ENCODE assay signal across 12 mouse cellular contexts in the genomic region with DNA sequence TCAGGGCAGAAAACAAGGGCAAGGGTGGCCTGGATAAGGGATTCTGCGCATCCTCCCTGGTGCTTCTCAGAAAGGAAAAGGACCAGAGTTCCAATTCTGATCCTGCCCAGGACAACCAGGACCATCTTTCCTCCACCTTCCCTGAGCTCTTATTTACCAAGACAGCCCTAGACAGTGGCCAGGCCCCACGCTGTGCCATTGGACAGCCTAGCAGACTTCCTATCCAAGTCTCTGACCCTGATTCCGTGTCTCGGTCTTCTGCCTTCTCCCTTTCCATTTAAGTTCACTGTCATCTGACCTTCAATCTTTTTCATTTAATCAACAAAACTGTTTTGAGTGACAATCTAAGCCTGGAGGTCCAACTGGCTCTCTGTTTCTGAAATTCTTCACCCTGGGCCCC. TPM values are rescaled to one million over a fixed set of nuclear protein-coding genes. Genes with fewer than 3 reads are reported as not detected.
A peak's percentile ranks its signal among the peaks of the same experiment; 100 is the strongest.
DNase-seq lines count a peak whose midpoint lies in the region; ATAC-seq and TF ChIP-seq lines count a peak whose summit lies in the region.
"Had no signal": no experiment of that assay in that cellular context is flagged by ENCODE, and none has a peak within 500 bp of the region (broad histone marks: within the 10 kb centered on the region; RNA-seq: fewer than 3 reads in every experiment).

No protein-coding gene starts in this region.

- 70% methylated on average over 4 of the region's 4 CpGs for WGBS in heart, postnatal 0 days
- WGBS in embryonic facial prominence, embryonic 13.5 days: 64% methylated on average over 4 of the region's 4 CpGs
- 70% methylated on average over 4 of the region's 4 CpGs for WGBS in forebrain, embryonic 15.5 days
- WGBS in midbrain, embryonic 12.5 days: 52% methylated on average over 4 of the region's 4 CpGs

- peaks cover 32% of the 10 kb centered on the region for H3K4me1 ChIP-seq in heart, postnatal 0 days (ENCODE audit: control insufficient read depth, insufficient read depth)
- H3K4me1 ChIP-seq in embryonic facial prominence, embryonic 13.5 days: peaks cover 53% of the 10 kb centered on the region
- H3K4me1 ChIP-seq in forebrain, embryonic 15.5 days: peaks cover 47% of the 10 kb centered on the region
- peaks cover 49% of the 10 kb centered on the region for H3K4me1 ChIP-seq in midbrain, embryonic 12.5 days

- H3K27ac ChIP-seq in heart, postnatal 0 days (ENCODE audit: low read depth): peak overlapping the region; percentile 68
- peak overlapping the region; percentile 87; the same call in 1 of the 2 replicates for H3K27ac ChIP-seq in embryonic facial prominence, embryonic 13.5 days
- H3K27ac ChIP-seq in forebrain, embryonic 15.5 days (replicated peaks): peak overlapping the region; percentile 51
- peak overlapping the region; percentile 60; the same call in 1 of the 2 replicates for H3K27ac ChIP-seq in midbrain, embryonic 12.5 days (replicated peaks)
- H3K27ac ChIP-seq: liver, embryonic 13.5 days had no signal

- ATAC-seq in heart, postnatal 0 days (ENCODE audit: insufficient read depth, low read depth): no peak
- no peak for ATAC-seq in embryonic facial prominence, embryonic 13.5 days (ENCODE audit: insufficient number of reproducible peaks, insufficient read depth, low FRiP score, low TSS enrichment, low read depth)
- no peak for ATAC-seq in forebrain, embryonic 15.5 days (replicated peaks)
- ATAC-seq in midbrain, embryonic 12.5 days (ENCODE audit: low FRiP score, low read depth): no peak

- H3K4me3 ChIP-seq in heart, postnatal 0 days (ENCODE audit: low read depth, low read length): no peak overlapping the region
- H3K4me3 ChIP-seq in embryonic facial prominence, embryonic 13.5 days: no peak overlapping the region
- H3K4me3 ChIP-seq in forebrain, embryonic 15.5 days: no peak overlapping the region
- peak overlapping the region; percentile 21; the same call in 1 of the 2 replicates for H3K4me3 ChIP-seq in midbrain, embryonic 12.5 days
- H3K4me3 ChIP-seq: erythroblast, embryonic 14.5 days; liver, embryonic 13.5 days; myocyte had no signal

- no peaks in the 10 kb centered on the region; the same call in 1 of the 2 replicates for H3K36me3 ChIP-seq in heart, postnatal 0 days (replicated peaks; ENCODE audit: control insufficient read depth, insufficient read depth, low read length)
- H3K36me3 ChIP-seq in embryonic facial prominence, embryonic 13.5 days: peaks cover 44% of the 10 kb centered on the region
- H3K36me3 ChIP-seq in forebrain, embryonic 15.5 days: no peaks in the 10 kb centered on the region
- peaks cover 11% of the 10 kb centered on the region; the same call in 1 of the 2 replicates for H3K36me3 ChIP-seq in midbrain, embryonic 12.5 days

- no peak overlapping the region for H3K9ac ChIP-seq in heart, postnatal 0 days (replicated peaks; ENCODE audit: low read depth, low read length)
- peak overlapping the region; percentile 32; the same call in 1 of the 2 replicates for H3K9ac ChIP-seq in embryonic facial prominence, embryonic 13.5 days
- H3K9ac ChIP-seq in forebrain, embryonic 15.5 days (replicated peaks): no peak overlapping the region
- H3K9ac ChIP-seq in midbrain, embryonic 12.5 days (replicated peaks): peak overlapping the region; percentile 50
- H3K9ac ChIP-seq: liver, embryonic 13.5 days had no signal

- TF ChIP-seq EP300 in heart, postnatal 0 days (IDR thresholded peaks at IDR 0.05; ENCODE audit: low read depth): no peak

- TF ChIP-seq CTCF in heart, postnatal 0 days (IDR thresholded peaks at IDR 0.05; ENCODE audit: low read depth): no peak

- DNase-seq in heart, postnatal 0 days (ENCODE audit: low spot score): no peak
- DNase-seq in heart, postnatal 36 days: no peak
- no peak for DNase-seq in layer of hippocampus, adult 9-11 months
- no peak for DNase-seq in right cerebral cortex, postnatal 36 days (ENCODE audit: low spot score in 2 of 2)
- DNase-seq in right cerebral cortex, postnatal 14 days: no peak
- DNase-seq: liver, embryonic 13.5 days had no signal

- H3K4me2 ChIP-seq in heart, postnatal 0 days (ENCODE audit: low read depth, low read length): 0 out of 2 replicates have a peak overlapping the region, but pooled peaks have one; percentile 40
- H3K4me2 ChIP-seq in embryonic facial prominence, embryonic 13.5 days: peak overlapping the region; percentile 55
- peak overlapping the region; percentile 28; the same call in 1 of the 2 replicates for H3K4me2 ChIP-seq in forebrain, embryonic 15.5 days (replicated peaks)
- H3K4me2 ChIP-seq in midbrain, embryonic 12.5 days (replicated peaks): peak overlapping the region; percentile 46

- no peaks in the 10 kb centered on the region for H3K9me3 ChIP-seq in heart, postnatal 0 days (replicated peaks; ENCODE audit: control insufficient read depth, low read length)
- H3K9me3 ChIP-seq in embryonic facial prominence, embryonic 13.5 days: no peaks in the 10 kb centered on the region
- no peaks in the 10 kb centered on the region for H3K9me3 ChIP-seq in forebrain, embryonic 15.5 days
- no peaks in the 10 kb centered on the region for H3K9me3 ChIP-seq in midbrain, embryonic 12.5 days
- H3K9me3 ChIP-seq: G1E; liver, embryonic 13.5 days had no signal

- intact Hi-C loops in heart, postnatal 36 days (cut with DNase I): loop anchor here (2.0 kb wide), 1 partner anchor 122 kb away; no protein-coding TSS in a partner anchor

- H3K27me3 ChIP-seq in heart, postnatal 0 days (ENCODE audit: control insufficient read depth, insufficient read depth, low read length): no peaks in the 10 kb centered on the region
- no peaks in the 10 kb centered on the region for H3K27me3 ChIP-seq in embryonic facial prominence, embryonic 13.5 days
- no peaks in the 10 kb centered on the region for H3K27me3 ChIP-seq in forebrain, embryonic 15.5 days
- H3K27me3 ChIP-seq in midbrain, embryonic 12.5 days: no peaks in the 10 kb centered on the region
- H3K27me3 ChIP-seq: liver, embryonic 13.5 days had no signal

RNA-seq across cellular contexts. Expression of gene C1qtnf5, which starts 0.4 kb away (rescaled TPM):
- 9.0 TPM in 2 replicates for total RNA-seq in heart, postnatal 0 days (2014; rRNA removed; ENCODE audit: low replicate concordance)
- 4.1 and 4.5 TPM in 2 replicates for polyA plus RNA-seq in heart, postnatal 0 days (2015; fragmentation: Nextera tagmentation; extraction: Ambion mirVana)
- total RNA-seq in heart, postnatal 36 days (2021): 1 to 10 TPM; 8.4 to 8.9 TPM
- 1.5 and 2.8 TPM in 2 replicates for polyA plus RNA-seq in embryonic facial prominence, embryonic 13.5 days (2015; fragmentation: Nextera tagmentation; extraction: Ambion mirVana)
- polyA plus RNA-seq in forebrain, embryonic 15.5 days (2015; fragmentation: Nextera tagmentation; extraction: Ambion mirVana): 2.2 and 3.6 TPM in 2 replicates
- 1.3 TPM in 2 replicates for polyA plus RNA-seq in midbrain, embryonic 12.5 days (2016; fragmentation: Nextera tagmentation; extraction: Ambion mirVana)
- total RNA-seq: G1E had no signal

RNA-seq across cellular contexts. Expression of gene Mfrp, which starts 5.1 kb away (rescaled TPM):
- not detected in 2 replicates for total RNA-seq in heart, postnatal 0 days (2014; rRNA removed; ENCODE audit: low replicate concordance)
- polyA plus RNA-seq in heart, postnatal 0 days (2015; fragmentation: Nextera tagmentation; extraction: Ambion mirVana): not detected in 2 replicates
- not detected for total RNA-seq in heart, postnatal 36 days (2021)
- polyA plus RNA-seq in embryonic facial prominence, embryonic 13.5 days (2015; fragmentation: Nextera tagmentation; extraction: Ambion mirVana): 0.21 and 0.39 TPM in 2 replicates
- 0.18 and 0.23 TPM in 2 replicates for polyA plus RNA-seq in forebrain, embryonic 15.5 days (2015; fragmentation: Nextera tagmentation; extraction: Ambion mirVana)
- 0.10 TPM in 1 of 2 replicates, not detected in the other for polyA plus RNA-seq in midbrain, embryonic 12.5 days (2016; fragmentation: Nextera tagmentation; extraction: Ambion mirVana)
- total RNA-seq: G1E had no signal
- polyA plus RNA-seq: erythroblast, embryonic 14.5 days; G1E; liver, embryonic 13.5 days had no signal

RNA-seq across cellular contexts. Expression of gene Gm49380, which starts 6.7 kb away (rescaled TPM):
- not detected in 2 replicates for total RNA-seq in heart, postnatal 0 days (2014; rRNA removed; ENCODE audit: low replicate concordance)
- 0.10 TPM in 1 of 2 replicates, not detected in the other for polyA plus RNA-seq in heart, postnatal 0 days (2015; fragmentation: Nextera tagmentation; extraction: Ambion mirVana)
- total RNA-seq in heart, postnatal 36 days (2021): under 1 TPM in 1 of 2 experiments, not detected in 1; 0.14 TPM
- polyA plus RNA-seq in embryonic facial prominence, embryonic 13.5 days (2015; fragmentation: Nextera tagmentation; extraction: Ambion mirVana): 0.30 and 0.48 TPM in 2 replicates
- 0.17 and 0.18 TPM in 2 replicates for polyA plus RNA-seq in forebrain, embryonic 15.5 days (2015; fragmentation: Nextera tagmentation; extraction: Ambion mirVana)
- 0.24 and 0.43 TPM in 2 replicates for polyA plus RNA-seq in midbrain, embryonic 12.5 days (2016; fragmentation: Nextera tagmentation; extraction: Ambion mirVana)
- polyA plus RNA-seq: erythroblast, embryonic 14.5 days; G1E; liver, embryonic 13.5 days had no signal

RNA-seq across cellular contexts. Expression of gene Rnf26, which starts 6.7 kb away (rescaled TPM):
- total RNA-seq in heart, postnatal 0 days (2014; rRNA removed; ENCODE audit: low replicate concordance): 13.0 and 16.6 TPM in 2 replicates
- 13.7 and 14.1 TPM in 2 replicates for polyA plus RNA-seq in heart, postnatal 0 days (2015; fragmentation: Nextera tagmentation; extraction: Ambion mirVana)
- total RNA-seq in heart, postnatal 36 days (2021): 1 to 10 TPM; 6.7 to 7.6 TPM
- 73.3 and 80.1 TPM in 2 replicates for polyA plus RNA-seq in embryonic facial prominence, embryonic 13.5 days (2015; fragmentation: Nextera tagmentation; extraction: Ambion mirVana)
- 39.9 and 40.1 TPM in 2 replicates for polyA plus RNA-seq in forebrain, embryonic 15.5 days (2015; fragmentation: Nextera tagmentation; extraction: Ambion mirVana)
- 60.6 and 64.2 TPM in 2 replicates for polyA plus RNA-seq in midbrain, embryonic 12.5 days (2016; fragmentation: Nextera tagmentation; extraction: Ambion mirVana)

RNA-seq across cellular contexts. Expression of gene Mcam, which starts 27.7 kb away (rescaled TPM):
- total RNA-seq in heart, postnatal 0 days (2014; rRNA removed; ENCODE audit: low replicate concordance): 190 and 209 TPM in 2 replicates
- 47.1 and 54.2 TPM in 2 replicates for polyA plus RNA-seq in heart, postnatal 0 days (2015; fragmentation: Nextera tagmentation; extraction: Ambion mirVana)
- 10 to 100 TPM; 38.7 to 39.3 TPM for total RNA-seq in heart, postnatal 36 days (2021)
- polyA plus RNA-seq in embryonic facial prominence, embryonic 13.5 days (2015; fragmentation: Nextera tagmentation; extraction: Ambion mirVana): 25.6 and 28.9 TPM in 2 replicates
- 11.3 and 13.1 TPM in 2 replicates for polyA plus RNA-seq in forebrain, embryonic 15.5 days (2015; fragmentation: Nextera tagmentation; extraction: Ambion mirVana)
- 12.1 and 14.3 TPM in 2 replicates for polyA plus RNA-seq in midbrain, embryonic 12.5 days (2016; fragmentation: Nextera tagmentation; extraction: Ambion mirVana)
- polyA plus RNA-seq: erythroblast, embryonic 14.5 days; G1E had no signal

Comparison
In these comparisons a context has a peak if more than half of its experiments do, and no peak if none do; other contexts are left out.
1. H3K9ac ChIP-seq: peak in embryonic facial prominence, embryonic 13.5 days (single experiment) and midbrain, embryonic 12.5 days (single experiment); none in heart, postnatal 0 days (single experiment) and forebrain, embryonic 15.5 days (single experiment).
2. Peak in every context shown above with its lines, with median percentiles within 50 percentile points of each other: H3K27ac ChIP-seq and H3K4me2 ChIP-seq.